Mouse (Mus musculus): Measurements from ENCODE around the gene Clec4b2. TPM values are rescaled to one million over a fixed set of nuclear protein-coding genes. Genes with fewer than 3 reads are reported as not detected.
"Not testable (repeated sequence)": the region's sequence is repeated elsewhere in the genome, so short reads cannot be mapped to it uniquely, and the experiment has no call there.

Gene Clec4b2
- total RNA-seq (2015; ENCODE audit: low replicate concordance) (3.4 TPM in 1 of 2 replicates, not detected in the other), total RNA-seq (2017; ENCODE audit: low replicate concordance) (1.3 and 4.8 TPM in 2 replicates)

- no peak for ATAC-seq (replicated peaks; ENCODE audit: low FRiP score, poor library complexity, severe bottlenecking)
Measured at GRCm38 (mm10) chr6:123172593-123172992, at the start of gene Clec4b2. TSS of gene Clec4b2 (plus strand) at chr6:123172893.

- ATAC-seq (replicated peaks; ENCODE audit: low FRiP score, poor library complexity, severe bottlenecking): no peak
Measured at GRCm38 (mm10) chr6:123123195-123123594, 49.5 kb upstream of the Clec4b2 start.

GRCm38 (mm10) chr6:123127173-123127572 lies 45.5 kb upstream of the Clec4b2 start:
- ATAC-seq (replicated peaks; ENCODE audit: low FRiP score, poor library complexity, severe bottlenecking): no peak

GRCm38 (mm10) chr6:123137766-123138526 lies 34.7 kb upstream of the Clec4b2 start:
- not testable (repeated sequence) for ATAC-seq (replicated peaks; ENCODE audit: low FRiP score, poor library complexity, severe bottlenecking)

GRCm38 (mm10) chr6:123170106-123170505 lies 2.6 kb upstream of the Clec4b2 start:
- ATAC-seq (replicated peaks; ENCODE audit: low FRiP score, poor library complexity, severe bottlenecking): no peak

GRCm38 (mm10) chr6:123171040-123171439 lies 1.7 kb upstream of the Clec4b2 start:
- no peak for ATAC-seq (replicated peaks; ENCODE audit: low FRiP score, poor library complexity, severe bottlenecking)

- ATAC-seq (replicated peaks; ENCODE audit: low FRiP score, poor library complexity, severe bottlenecking): no peak
Measured at GRCm38 (mm10) chr6:123175549-123175948, 2.9 kb downstream of the Clec4b2 start.

- not testable (repeated sequence) for ATAC-seq (replicated peaks; ENCODE audit: low FRiP score, poor library complexity, severe bottlenecking)
Measured at GRCm38 (mm10) chr6:123184862-123185261, 12.2 kb downstream of the Clec4b2 start.

- ATAC-seq (replicated peaks; ENCODE audit: low FRiP score, poor library complexity, severe bottlenecking): peak; percentile 99
Measured at GRCm38 (mm10) chr6:123207187-123208076, 34.7 kb downstream of the Clec4b2 start.

- not testable (repeated sequence) for ATAC-seq (replicated peaks; ENCODE audit: low FRiP score, poor library complexity, severe bottlenecking)
Measured at GRCm38 (mm10) chr6:123208077-123208439, 35.4 kb downstream of the Clec4b2 start.

GRCm38 (mm10) chr6:123211726-123212125 lies 39.0 kb downstream of the Clec4b2 start:
- no peak for ATAC-seq (replicated peaks; ENCODE audit: low FRiP score, poor library complexity, severe bottlenecking)

- no peak for ATAC-seq (replicated peaks; ENCODE audit: low FRiP score, poor library complexity, severe bottlenecking)
Measured at GRCm38 (mm10) chr6:123227519-123228166, 55.0 kb downstream of the Clec4b2 start.

- ATAC-seq (replicated peaks; ENCODE audit: low FRiP score, poor library complexity, severe bottlenecking): no peak
Measured at GRCm38 (mm10) chr6:123229644-123230043, 57.0 kb downstream of the Clec4b2 start, which contains the start of gene Clec4n. TSS of gene Clec4n (plus strand) at chr6:123229843.

GRCm38 (mm10) chr6:123231149-123231548 lies 58.5 kb downstream of the Clec4b2 start:
- no peak for ATAC-seq (replicated peaks; ENCODE audit: low FRiP score, poor library complexity, severe bottlenecking)

GRCm38 (mm10) chr6:123237582-123237981 lies 64.9 kb downstream of the Clec4b2 start:
- ATAC-seq (replicated peaks; ENCODE audit: low FRiP score, poor library complexity, severe bottlenecking): no peak

GRCm38 (mm10) chr6:123244201-123244600 lies 71.5 kb downstream of the Clec4b2 start:
- ATAC-seq (replicated peaks; ENCODE audit: low FRiP score, poor library complexity, severe bottlenecking): no peak

GRCm38 (mm10) chr6:123248862-123249261 lies 76.2 kb downstream of the Clec4b2 start:
- ATAC-seq (replicated peaks; ENCODE audit: low FRiP score, poor library complexity, severe bottlenecking): not testable (repeated sequence)

GRCm38 (mm10) chr6:123252735-123253134 lies 80.0 kb downstream of the Clec4b2 start:
- no peak for ATAC-seq (replicated peaks; ENCODE audit: low FRiP score, poor library complexity, severe bottlenecking)

Measured in erythroid progenitor cell, adult 5-6 weeks (primary cell).